Mouse (Mus musculus): ENCODE data around the gene Agpat4. TPM values are rescaled to one million over a fixed set of nuclear protein-coding genes. Genes with fewer than 3 reads are reported as not detected.

Agpat4 gene
- polyA plus RNA-seq, 1 experiment = 50.1 TPM

DNA sequence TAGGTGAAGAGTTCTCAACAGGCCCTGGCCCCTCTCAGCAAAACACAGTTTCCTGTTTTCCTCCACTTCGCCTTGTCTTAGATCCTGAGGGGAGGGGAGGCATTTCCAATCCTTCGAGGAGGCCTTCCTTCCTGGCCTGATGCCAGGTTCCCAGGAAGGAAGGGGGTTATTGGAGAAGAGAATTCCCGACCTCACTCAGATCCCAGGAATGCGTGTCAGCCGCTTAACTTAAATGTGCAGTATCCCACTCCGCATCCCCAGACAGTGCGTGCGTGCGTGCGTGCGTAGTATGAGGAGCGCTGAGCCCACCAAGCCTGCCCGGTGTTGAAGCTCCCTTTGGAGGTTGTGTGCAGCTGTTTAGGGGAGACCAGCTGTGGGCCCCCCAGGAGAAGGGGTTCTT, 44.9 kb downstream of the Agpat4 start:
- TF ChIP-seq CTCF (IDR thresholded peaks at IDR 0.05; ENCODE audit: borderline replicate concordance, insufficient read depth, low read depth, low read length) (no peak), POLR2A (IDR thresholded peaks at IDR 0.05; ENCODE audit: borderline replicate concordance, insufficient read depth, low read length) (no peak)

GRCm38 (mm10) chr17:12163903-12164302, 45.4 kb downstream of the Agpat4 start:
- Histone ChIP-seq H3K4me3 (replicated peaks; ENCODE audit: insufficient read depth, low read depth, low read length) (no peak overlapping the region), H3K27me3 (ENCODE audit: control insufficient read depth, insufficient read depth, low read length) (no peaks in the 10 kb centered on the region), H3K27ac (ENCODE audit: insufficient read depth, low read length) (no peak overlapping the region), H3K4me1 (ENCODE audit: control insufficient read depth, insufficient read depth, low read length) (peaks cover 18% of the 10 kb centered on the region)
- WGBS = 79% methylated on average over 7 of the region's 7 CpGs
- DNase-seq = no peak
- TF ChIP-seq CTCF (IDR thresholded peaks at IDR 0.05; ENCODE audit: borderline replicate concordance, insufficient read depth, low read depth, low read length) (no peak), POLR2A (IDR thresholded peaks at IDR 0.05; ENCODE audit: borderline replicate concordance, insufficient read depth, low read length) (no peak)

More for the DNA sequence above, 44.9 kb downstream of the Agpat4 start:
- no peak for DNase-seq
- Histone ChIP-seq H3K4me3 (replicated peaks; ENCODE audit: insufficient read depth, low read depth, low read length) (no peak overlapping the region), H3K4me1 (ENCODE audit: control insufficient read depth, insufficient read depth, low read length) (peaks cover 18% of the 10 kb centered on the region), H3K27me3 (ENCODE audit: control insufficient read depth, insufficient read depth, low read length) (no peaks in the 10 kb centered on the region), H3K27ac (ENCODE audit: insufficient read depth, low read length) (no peak overlapping the region)
- WGBS = 78% methylated on average over 13 of the region's 13 CpGs

DNA sequence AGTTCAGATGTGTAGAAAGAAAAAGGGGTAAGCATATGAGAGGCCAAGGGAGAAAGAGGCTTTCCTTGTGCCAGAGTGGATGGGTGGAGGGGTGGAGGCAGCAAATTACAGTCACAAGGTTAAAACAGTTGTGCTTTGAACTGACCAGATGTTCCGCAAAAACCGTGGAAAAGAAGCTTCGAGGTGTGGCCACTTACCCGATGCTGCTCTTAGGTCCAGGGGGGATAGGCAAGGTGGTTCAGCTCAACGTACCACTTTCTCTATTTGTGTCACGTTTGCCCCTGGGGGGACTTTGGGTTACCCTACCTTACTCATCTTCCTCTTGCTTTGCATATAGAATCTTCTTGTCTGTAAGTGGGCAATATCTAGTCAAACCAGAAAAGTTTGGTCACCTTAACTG, 46.0 kb downstream of the Agpat4 start:
- TF ChIP-seq CTCF (IDR thresholded peaks at IDR 0.05; ENCODE audit: borderline replicate concordance, insufficient read depth, low read depth, low read length) (no peak), POLR2A (IDR thresholded peaks at IDR 0.05; ENCODE audit: borderline replicate concordance, insufficient read depth, low read length) (no peak)
- no peak overlapping the region for H3K27ac ChIP-seq (ENCODE audit: insufficient read depth, low read length)
- 91% methylated on average over 6 of the region's 6 CpGs for WGBS

GRCm38 (mm10) chr17:12165009-12165695, 46.6 kb downstream of the Agpat4 start:
- H3K27me3 ChIP-seq (ENCODE audit: control insufficient read depth, insufficient read depth, low read length) = no peaks in the 10 kb centered on the region

More for the DNA sequence above, 46.0 kb downstream of the Agpat4 start:
- peaks cover 21% of the 10 kb centered on the region for H3K4me1 ChIP-seq (ENCODE audit: control insufficient read depth, insufficient read depth, low read length)
- no peak overlapping the region for H3K4me3 ChIP-seq (replicated peaks; ENCODE audit: insufficient read depth, low read depth, low read length)
- no peaks in the 10 kb centered on the region for H3K27me3 ChIP-seq (ENCODE audit: control insufficient read depth, insufficient read depth, low read length)
- no peak for DNase-seq

GRCm38 (mm10) chr17:12165701-12166100, 47.2 kb downstream of the Agpat4 start:
- H3K4me3 ChIP-seq (replicated peaks; ENCODE audit: insufficient read depth, low read depth, low read length) = no peak overlapping the region
- H3K27ac ChIP-seq (ENCODE audit: insufficient read depth, low read length) = no peak overlapping the region
- WGBS = 89% methylated on average over 9 of the region's 9 CpGs
- no peaks in the 10 kb centered on the region for H3K27me3 ChIP-seq (ENCODE audit: control insufficient read depth, insufficient read depth, low read length)
- DNase-seq = no peak
- peaks cover 11% of the 10 kb centered on the region for H3K4me1 ChIP-seq (ENCODE audit: control insufficient read depth, insufficient read depth, low read length)
- TF ChIP-seq POLR2A (IDR thresholded peaks at IDR 0.05; ENCODE audit: borderline replicate concordance, insufficient read depth, low read length) (no peak), CTCF (IDR thresholded peaks at IDR 0.05; ENCODE audit: borderline replicate concordance, insufficient read depth, low read depth, low read length) (no peak)

More at GRCm38 (mm10) chr17:12165009-12165695, 46.6 kb downstream of the Agpat4 start:
- 92% methylated on average over 11 of the region's 11 CpGs for whole genome bisulfite sequencing
- H3K27ac ChIP-seq (ENCODE audit: insufficient read depth, low read length) = no peak overlapping the region
- no peak overlapping the region for H3K4me3 ChIP-seq (replicated peaks; ENCODE audit: insufficient read depth, low read depth, low read length)
- TF ChIP-seq CTCF (IDR thresholded peaks at IDR 0.05; ENCODE audit: borderline replicate concordance, insufficient read depth, low read depth, low read length) = no peak
- no peak for TF ChIP-seq POLR2A (IDR thresholded peaks at IDR 0.05; ENCODE audit: borderline replicate concordance, insufficient read depth, low read length)
- peaks cover 17% of the 10 kb centered on the region for H3K4me1 ChIP-seq (ENCODE audit: control insufficient read depth, insufficient read depth, low read length)
- DNase-seq = no peak

- no peak overlapping the region for H3K4me3 ChIP-seq (replicated peaks; ENCODE audit: insufficient read depth, low read depth, low read length)
- peak; percentile 39 to 55 for DNase-seq
- TF ChIP-seq CTCF (IDR thresholded peaks at IDR 0.05; ENCODE audit: borderline replicate concordance, insufficient read depth, low read depth, low read length) (no peak), POLR2A (IDR thresholded peaks at IDR 0.05; ENCODE audit: borderline replicate concordance, insufficient read depth, low read length) (no peak)
- no peak overlapping the region for H3K27ac ChIP-seq (ENCODE audit: insufficient read depth, low read length)
- H3K27me3 ChIP-seq (ENCODE audit: control insufficient read depth, insufficient read depth, low read length) = no peaks in the 10 kb centered on the region
- 35% methylated on average over 10 of the region's 10 CpGs for WGBS
- H3K4me1 ChIP-seq (ENCODE audit: control insufficient read depth, insufficient read depth, low read length) = peaks cover 6% of the 10 kb centered on the region
These were observed 50.0 kb downstream of the Agpat4 start for GRCm38 (mm10) chr17:12168536-12168935.

DNA sequence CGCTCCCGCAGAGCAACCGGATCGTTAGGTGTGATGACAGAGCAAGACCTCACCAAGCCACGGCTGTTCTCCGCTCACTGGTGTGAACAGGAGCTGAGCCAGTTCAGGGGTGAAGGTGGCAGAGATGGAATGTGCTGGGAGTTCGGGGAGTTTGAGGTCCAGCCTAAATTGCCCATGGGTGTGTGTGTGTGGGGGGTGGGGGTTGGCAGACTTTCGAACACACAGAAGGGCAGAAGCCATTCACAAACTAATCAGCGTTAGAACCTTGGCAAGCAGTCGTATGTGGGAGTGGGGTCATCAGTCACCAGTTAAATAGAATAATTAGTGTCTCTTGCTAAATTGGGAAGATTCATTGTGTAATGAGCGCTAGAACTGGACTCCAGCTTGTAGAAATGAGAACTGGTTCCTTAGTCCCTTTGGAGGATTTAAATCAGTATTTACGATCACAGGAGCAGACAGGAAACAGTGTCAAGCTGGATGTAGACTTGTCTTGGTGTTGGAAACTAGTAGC, 50.9 kb downstream of the Agpat4 start:
- WGBS = 47% methylated on average over 12 of the region's 12 CpGs
- no peak overlapping the region for H3K27ac ChIP-seq (ENCODE audit: insufficient read depth, low read length)
- H3K4me3 ChIP-seq (replicated peaks; ENCODE audit: insufficient read depth, low read depth, low read length) = no peak overlapping the region
- no peak for DNase-seq
- no peaks in the 10 kb centered on the region for H3K27me3 ChIP-seq (ENCODE audit: control insufficient read depth, insufficient read depth, low read length)
- peaks cover 6% of the 10 kb centered on the region for H3K4me1 ChIP-seq (ENCODE audit: control insufficient read depth, insufficient read depth, low read length)
- TF ChIP-seq CTCF (IDR thresholded peaks at IDR 0.05; ENCODE audit: borderline replicate concordance, insufficient read depth, low read depth, low read length) (no peak), POLR2A (IDR thresholded peaks at IDR 0.05; ENCODE audit: borderline replicate concordance, insufficient read depth, low read length) (no peak)

All from cerebellum, adult 2 months (tissue).